Mouse (Mus musculus): Measurements from ENCODE around the gene Csf3.

Csf3 gene

DNA sequence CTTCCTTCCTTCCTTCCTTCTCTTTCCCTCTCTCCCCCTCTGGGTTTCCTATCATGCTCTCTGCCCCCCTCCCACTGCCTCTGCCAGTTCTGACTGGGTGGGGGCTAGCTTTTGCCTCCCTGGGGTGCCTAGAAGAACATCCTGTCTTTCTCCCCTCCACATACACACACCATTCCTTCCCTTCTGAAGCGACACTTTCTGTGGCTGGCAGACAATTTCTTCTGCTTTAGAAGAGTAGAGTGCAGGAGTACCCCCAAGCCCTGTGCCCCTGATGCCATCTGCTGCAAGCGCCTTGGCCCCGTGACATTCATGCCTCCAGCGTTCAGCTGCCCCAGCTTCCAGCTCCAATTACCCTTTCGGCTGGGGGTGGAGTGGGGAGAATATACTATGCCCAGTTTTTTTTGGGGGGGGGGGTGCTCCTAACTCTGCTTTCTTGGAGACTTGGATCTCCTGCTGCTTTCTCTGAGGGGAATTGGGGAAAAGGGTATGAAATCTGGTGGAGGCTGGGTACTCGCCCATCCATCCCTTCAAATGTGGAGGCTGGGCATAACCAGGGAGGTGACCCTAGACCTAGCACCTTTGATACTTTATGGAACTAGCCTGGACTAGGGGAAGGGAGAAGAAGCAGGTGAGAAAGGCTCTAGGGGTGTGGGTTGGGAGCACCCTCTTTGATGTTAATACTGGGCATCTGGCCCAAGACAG lies 46.9 kb downstream of the Csf3 start:
- DNase-seq (ENCODE audit: low read depth), result no peak

DNA sequence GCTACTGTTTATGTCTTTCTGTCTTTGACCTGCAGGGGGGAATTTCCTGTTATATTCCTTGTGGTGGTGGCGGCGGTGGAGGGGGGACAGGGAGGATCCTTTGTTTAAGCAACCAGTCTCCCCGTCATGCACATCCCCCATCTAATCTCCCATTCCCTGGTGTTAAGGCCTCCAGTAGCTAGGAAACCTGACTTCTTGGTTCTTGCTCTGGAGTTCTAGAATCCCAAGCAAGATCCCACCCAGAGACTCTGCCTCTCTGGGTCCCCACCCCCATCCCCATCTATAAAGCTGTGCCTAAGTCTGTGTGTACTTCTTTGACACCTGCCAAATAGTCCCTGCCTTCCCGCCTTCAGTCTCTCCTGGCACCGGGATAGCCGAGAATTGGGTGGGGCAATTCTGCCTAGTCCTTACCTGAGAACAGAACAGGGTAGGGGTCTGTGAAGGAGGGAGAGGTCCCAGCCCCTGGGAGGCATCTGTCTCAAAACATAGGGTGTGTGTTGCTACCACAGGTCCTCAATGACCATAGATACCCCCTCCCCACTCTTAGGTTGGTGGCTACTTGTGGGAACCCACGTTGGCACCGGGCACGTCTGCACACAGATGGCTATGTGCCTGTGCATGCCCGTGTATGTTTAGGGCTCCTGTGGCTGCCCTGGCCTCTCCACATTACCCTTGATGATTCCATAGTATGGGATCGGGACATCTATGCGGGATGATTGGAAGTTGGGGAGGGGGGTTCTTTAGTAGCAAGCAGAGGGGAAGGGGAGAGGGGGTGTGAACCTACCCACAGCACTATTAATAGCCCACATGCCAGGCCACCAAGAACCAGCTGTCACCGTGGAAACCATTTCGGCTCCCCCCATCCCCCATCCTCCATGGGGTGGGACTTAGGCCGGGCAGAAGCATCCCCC lies 47.7 kb downstream of the Csf3 start:
- DNase-seq (ENCODE audit: low read depth), result no peak

DNA sequence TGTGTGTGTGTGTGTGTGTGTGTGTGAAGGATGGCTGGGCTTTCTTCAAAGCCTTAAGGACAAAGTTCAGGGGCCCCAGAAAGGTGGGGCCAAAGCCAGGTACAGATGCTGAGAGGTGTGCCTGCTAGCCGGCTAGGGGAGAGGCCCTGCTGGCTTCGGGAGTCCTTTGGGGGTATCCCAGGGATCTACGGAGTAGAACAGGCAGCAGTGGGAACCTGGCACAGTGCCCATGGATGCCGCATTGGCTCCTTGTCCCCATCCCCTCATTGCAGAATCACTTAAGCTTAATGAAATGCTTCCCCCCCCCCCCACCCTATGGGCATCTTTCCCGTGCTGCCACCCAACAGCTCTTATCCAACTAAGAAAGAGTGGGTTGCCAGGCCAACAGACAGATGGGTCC lies 48.7 kb downstream of the Csf3 start:
- DNase-seq (ENCODE audit: low read depth), result no peak

DNA sequence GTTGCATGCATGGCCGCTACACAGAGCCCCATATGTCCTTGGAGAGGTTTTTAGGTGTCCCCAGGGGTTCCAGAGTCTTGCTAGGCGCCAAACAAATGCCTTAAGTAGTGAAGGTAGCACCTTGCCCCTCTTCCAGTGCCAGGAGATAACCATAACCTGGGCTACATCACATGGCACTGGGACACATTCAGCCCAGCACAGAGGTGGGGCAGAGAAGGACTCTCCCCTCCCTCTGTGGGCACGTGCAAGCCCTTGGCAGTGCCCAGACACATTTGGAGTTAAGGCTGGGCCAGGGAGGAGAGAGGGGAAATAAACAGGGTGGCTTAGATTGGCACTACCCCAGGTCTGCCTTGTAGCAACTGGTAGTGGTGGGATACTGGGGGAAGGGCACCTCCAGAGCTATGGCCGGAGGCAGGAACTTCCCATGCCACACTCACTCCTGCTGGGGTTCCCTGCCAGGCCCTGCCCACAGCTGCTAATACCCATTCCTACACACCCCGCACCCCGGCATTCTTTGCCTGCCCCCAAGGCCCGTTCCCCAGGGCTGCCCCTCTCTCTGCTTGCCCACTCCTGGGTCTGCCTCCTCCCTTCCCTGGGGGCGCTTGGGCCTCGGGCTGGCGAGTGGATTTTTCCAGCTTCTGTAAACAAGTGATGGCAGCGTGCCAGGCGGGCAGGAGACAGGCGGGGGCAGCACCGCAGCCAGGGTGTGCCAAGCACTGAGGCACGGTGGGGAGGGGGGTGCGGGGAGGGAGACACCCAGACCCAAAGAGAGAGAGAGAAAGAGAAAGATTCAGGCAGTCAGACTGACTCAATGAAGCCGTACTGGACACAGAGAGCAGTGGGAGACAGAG lies 49.5 kb downstream of the Csf3 start:
- peak; percentile 78 for DNase-seq (ENCODE audit: low read depth)

DNA sequence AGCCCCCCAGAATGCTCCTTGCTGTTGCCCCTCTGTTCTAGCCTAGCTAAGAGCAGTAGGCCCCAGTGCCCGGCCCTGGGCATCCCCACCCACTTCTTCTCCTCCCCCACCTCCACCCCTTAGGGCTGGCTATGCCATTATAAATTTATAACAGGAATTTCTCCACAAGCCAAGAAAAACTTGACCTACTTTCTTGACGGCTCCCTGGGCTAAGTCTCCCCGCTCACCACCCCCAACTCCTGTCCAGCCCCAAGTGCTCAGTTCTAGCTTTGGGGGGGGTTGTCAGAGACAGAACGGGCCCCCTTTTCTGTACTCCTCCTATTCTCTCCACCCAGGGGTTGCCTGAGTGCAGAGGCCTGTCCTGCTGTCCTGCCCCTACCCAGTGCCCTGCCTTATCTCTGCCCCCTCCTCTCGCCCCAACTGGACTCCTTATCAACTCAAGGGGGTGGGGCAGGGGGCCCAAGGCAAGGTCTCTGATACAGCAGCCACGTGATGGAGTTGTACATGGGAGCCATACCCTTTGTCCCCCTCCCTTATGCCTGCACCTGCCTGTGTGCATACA lies 50.2 kb downstream of the Csf3 start:
- DNase-seq (ENCODE audit: low read depth), result no peak

DNA sequence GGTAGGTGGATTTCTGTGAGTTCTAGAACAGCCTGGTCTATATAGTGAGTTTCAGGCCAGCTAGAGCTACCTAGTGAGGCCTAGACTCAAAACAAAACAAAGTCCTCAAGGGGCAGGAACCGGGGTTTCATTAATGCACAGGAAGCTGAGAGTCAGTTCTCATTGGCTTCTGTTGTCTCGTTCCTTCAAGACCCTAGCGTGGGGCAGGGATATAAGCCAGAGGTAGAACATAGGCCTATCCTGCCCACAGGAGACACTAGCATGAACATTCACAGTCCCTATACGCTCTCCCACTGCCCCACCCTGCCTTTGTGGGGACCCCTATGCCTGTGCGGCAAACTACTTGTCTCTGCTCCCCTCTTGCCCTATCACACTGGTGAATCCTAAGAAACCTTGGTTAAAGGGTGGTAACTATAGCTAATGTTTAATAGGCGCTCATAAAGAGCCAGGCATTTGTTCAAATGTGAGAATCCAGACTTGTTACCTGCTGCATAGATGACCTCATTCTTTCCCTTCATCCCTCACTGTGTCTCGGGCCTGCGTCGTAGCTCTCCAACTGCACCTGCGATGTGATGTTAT lies 51.6 kb downstream of the Csf3 start:
- no peak for DNase-seq (ENCODE audit: low read depth)
